ENCODE assay signal across 8 mouse cellular contexts in the genomic region with DNA sequence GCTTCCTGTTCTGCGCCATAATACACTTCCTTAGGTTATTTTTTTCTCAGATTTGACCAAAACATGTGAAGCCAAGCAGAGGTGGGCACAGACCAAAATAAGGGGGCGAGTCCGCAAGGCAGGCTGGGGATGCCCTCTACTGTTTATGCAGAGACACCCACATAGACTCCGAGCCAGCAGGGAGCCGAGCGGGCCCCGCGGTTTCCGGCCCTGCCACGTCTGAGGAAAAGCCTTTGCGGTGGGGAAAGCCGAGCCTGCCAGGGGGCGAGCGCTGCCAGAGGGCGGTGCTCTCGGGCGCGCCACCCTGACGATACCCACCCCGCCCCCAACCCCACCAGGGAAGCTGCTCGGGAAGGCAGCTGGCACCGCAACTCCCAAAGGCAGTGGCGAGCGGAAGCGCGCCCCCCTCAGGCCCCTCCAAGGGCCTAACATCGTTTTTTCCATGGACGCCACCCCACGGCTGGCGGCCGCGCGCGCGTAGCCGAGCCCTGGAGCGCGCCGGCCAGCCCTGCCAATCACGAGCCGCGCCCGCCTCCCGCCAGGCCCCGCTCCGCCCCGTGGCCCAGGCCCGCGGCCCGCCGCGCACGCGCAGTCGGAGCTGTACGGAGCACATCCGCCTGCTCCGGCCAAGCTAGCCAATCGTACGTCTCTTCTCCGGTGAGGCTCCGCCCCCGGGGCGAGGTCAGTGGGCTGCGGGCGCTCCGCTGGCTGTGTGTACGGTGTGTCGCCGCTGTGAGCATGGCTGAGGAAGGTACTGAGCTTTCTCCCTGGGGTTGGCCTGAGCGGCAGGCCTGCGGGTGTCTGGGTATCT. TPM values are rescaled to one million over a fixed set of nuclear protein-coding genes. Genes with fewer than 3 reads are reported as not detected.
DNase-seq lines count a peak whose midpoint lies in the region; ATAC-seq and TF ChIP-seq lines count a peak whose summit lies in the region.

Sfr1 (plus strand) TSS at position 612 of the 811 bp plus-strand sequence.

- H3K4me1 ChIP-seq in E14TG2a.4 (replicated peaks; ENCODE audit: low read depth, low read length): peaks cover 13% of the 10 kb centered on the region
- H3K4me1 ChIP-seq in forebrain, embryonic 12.5 days: peaks cover 15% of the 10 kb centered on the region
- peaks cover 14% of the 10 kb centered on the region for H3K4me1 ChIP-seq in heart, postnatal 0 days (ENCODE audit: control insufficient read depth, insufficient read depth)
- peaks cover 8% of the 10 kb centered on the region for H3K4me1 ChIP-seq in liver, embryonic 16.5 days (ENCODE audit: control insufficient read depth, low read depth, low read length)
- peaks cover 17% of the 10 kb centered on the region for H3K4me1 ChIP-seq in neural tube, embryonic 13.5 days (replicated peaks)
- no peaks in the 10 kb centered on the region; the same call in none of the 2 replicates for H3K4me1 ChIP-seq in testis, adult 2 months (ENCODE audit: control insufficient read depth, insufficient read depth, low read length)

- ATAC-seq in forebrain, embryonic 12.5 days (ENCODE audit: low FRiP score): peak; percentile 97
- ATAC-seq in heart, postnatal 0 days (ENCODE audit: insufficient read depth, low read depth): peak; percentile 95
- ATAC-seq in liver, embryonic 16.5 days (ENCODE audit: low read depth): peak; percentile 97
- ATAC-seq in neural tube, embryonic 13.5 days (ENCODE audit: low read depth): peak; percentile 96

- H3K9me3 ChIP-seq in E14TG2a.4 (ENCODE audit: low read length): 0 out of 2 replicates have a peak, but pooled peaks cover 5% of the 10 kb centered on the region
- H3K9me3 ChIP-seq in forebrain, embryonic 12.5 days: no peaks in the 10 kb centered on the region
- H3K9me3 ChIP-seq in heart, postnatal 0 days (replicated peaks; ENCODE audit: control insufficient read depth, low read length): no peaks in the 10 kb centered on the region
- no peaks in the 10 kb centered on the region for H3K9me3 ChIP-seq in liver, embryonic 16.5 days (replicated peaks; ENCODE audit: control insufficient read depth, low read length)
- no peaks in the 10 kb centered on the region for H3K9me3 ChIP-seq in neural tube, embryonic 13.5 days

- peak within 1 kb of the TSS; percentile 83 for H3K9ac ChIP-seq in forebrain, embryonic 12.5 days
- peak within 1 kb of the TSS; percentile 71 for H3K9ac ChIP-seq in heart, postnatal 0 days (replicated peaks; ENCODE audit: low read depth, low read length)
- peak within 1 kb of the TSS; percentile 79 for H3K9ac ChIP-seq in liver, embryonic 16.5 days (ENCODE audit: low read depth, low read length)
- H3K9ac ChIP-seq in neural tube, embryonic 13.5 days: peak within 1 kb of the TSS; percentile 81

- no peak for TF ChIP-seq CTCF in E14TG2a.4 (conservative IDR thresholded peaks at IDR 0.05; ENCODE audit: low read length)
- peak; percentile 48 for TF ChIP-seq CTCF in heart, postnatal 0 days (IDR thresholded peaks at IDR 0.05; ENCODE audit: low read depth)
- peak; percentile 25; the same call in 1 of the 2 replicates for TF ChIP-seq CTCF in testis, adult 2 months (IDR thresholded peaks at IDR 0.05; ENCODE audit: control insufficient read depth, insufficient read depth, insufficient replicate concordance, low read depth, low read length)

- H3K4me3 ChIP-seq in E14TG2a.4 (replicated peaks; ENCODE audit: low read length): peak within 1 kb of the TSS; percentile 89
- peak within 1 kb of the TSS; percentile 72 for H3K4me3 ChIP-seq in forebrain, embryonic 12.5 days (replicated peaks)
- peak within 1 kb of the TSS; percentile 80 for H3K4me3 ChIP-seq in heart, postnatal 0 days (ENCODE audit: low read depth, low read length)
- H3K4me3 ChIP-seq in liver, embryonic 16.5 days (ENCODE audit: low read depth, low read length): peak within 1 kb of the TSS; percentile 78
- H3K4me3 ChIP-seq in neural tube, embryonic 13.5 days: peak within 1 kb of the TSS; percentile 73
- H3K4me3 ChIP-seq in testis, adult 2 months (ENCODE audit: control insufficient read depth, low read depth, low read length): peak within 1 kb of the TSS; percentile 87

- H3K4me2 ChIP-seq in forebrain, embryonic 12.5 days: peak within 1 kb of the TSS; percentile 73
- peak within 1 kb of the TSS; percentile 71 for H3K4me2 ChIP-seq in heart, postnatal 0 days (ENCODE audit: low read depth, low read length)
- H3K4me2 ChIP-seq in liver, embryonic 16.5 days (ENCODE audit: low read depth, low read length): peak within 1 kb of the TSS; percentile 88
- peak within 1 kb of the TSS; percentile 72 for H3K4me2 ChIP-seq in neural tube, embryonic 13.5 days

- H3K27ac ChIP-seq in forebrain, embryonic 12.5 days: peak within 1 kb of the TSS; percentile 97
- peak within 1 kb of the TSS; percentile 94 for H3K27ac ChIP-seq in heart, postnatal 0 days (ENCODE audit: low read depth)
- peak within 1 kb of the TSS; percentile 90 for H3K27ac ChIP-seq in liver, embryonic 16.5 days (ENCODE audit: low read length)
- H3K27ac ChIP-seq in neural tube, embryonic 13.5 days (replicated peaks): peak within 1 kb of the TSS; percentile 93
- peak within 1 kb of the TSS; percentile 72 for H3K27ac ChIP-seq in testis, adult 2 months (ENCODE audit: control insufficient read depth, insufficient read depth, low read depth, low read length)

- H3K36me3 ChIP-seq in E14TG2a.4 (ENCODE audit: insufficient read depth, low read length): peaks cover 40% of the 10 kb centered on the region
- peaks cover 35% of the 10 kb centered on the region for H3K36me3 ChIP-seq in forebrain, embryonic 12.5 days (replicated peaks)
- peaks cover 35% of the 10 kb centered on the region for H3K36me3 ChIP-seq in heart, postnatal 0 days (replicated peaks; ENCODE audit: control insufficient read depth, insufficient read depth, low read length)
- peaks cover 20% of the 10 kb centered on the region for H3K36me3 ChIP-seq in liver, embryonic 16.5 days (ENCODE audit: control insufficient read depth, insufficient read depth)
- peaks cover 34% of the 10 kb centered on the region for H3K36me3 ChIP-seq in neural tube, embryonic 13.5 days
- H3K36me3 ChIP-seq in testis, adult 2 months (ENCODE audit: control insufficient read depth, insufficient read depth, low read length): peaks cover 2% of the 10 kb centered on the region

- no peaks in the 10 kb centered on the region for H3K27me3 ChIP-seq in E14TG2a.4 (ENCODE audit: insufficient read depth, low read length)
- H3K27me3 ChIP-seq in forebrain, embryonic 12.5 days: no peaks in the 10 kb centered on the region
- no peaks in the 10 kb centered on the region for H3K27me3 ChIP-seq in heart, postnatal 0 days (ENCODE audit: control insufficient read depth, insufficient read depth, low read length)
- no peaks in the 10 kb centered on the region for H3K27me3 ChIP-seq in liver, embryonic 16.5 days (ENCODE audit: control insufficient read depth, insufficient read depth, low read depth, low read length)
- no peaks in the 10 kb centered on the region for H3K27me3 ChIP-seq in neural tube, embryonic 13.5 days
- no peaks in the 10 kb centered on the region for H3K27me3 ChIP-seq in testis, adult 2 months (ENCODE audit: control insufficient read depth, insufficient read depth, low read length)

- TF ChIP-seq POLR2A in testis, adult 2 months (IDR thresholded peaks at IDR 0.05; ENCODE audit: control insufficient read depth, low read depth, low read length): peak; percentile 98

- TF ChIP-seq EP300 in heart, postnatal 0 days (IDR thresholded peaks at IDR 0.05; ENCODE audit: low read depth): peak; percentile 75

- WGBS in forebrain, embryonic 12.5 days: under 1% methylated on average over 69 of the region's 72 CpGs
- WGBS in heart, postnatal 0 days: under 1% methylated on average over 69 of the region's 72 CpGs
- under 1% methylated on average over 68 of the region's 72 CpGs for WGBS in liver, embryonic 16.5 days (ENCODE audit: insufficient replicate concordance)
- under 1% methylated on average over 59 of the region's 72 CpGs for WGBS in neural tube, embryonic 13.5 days

- DNase-seq in c-Kit-positive CD71-positive TER-119-positive erythroid progenitor cells, embryonic 14.5 days (ENCODE audit: low spot score): peak; percentile 92
- DNase-seq in heart, postnatal 0 days (ENCODE audit: low spot score): peak; percentile 96
- peak; percentile 99 to 100 for DNase-seq in kidney, postnatal 4 days

RNA-seq across cellular contexts. Expression of gene Sfr1, which starts in this region (rescaled TPM):
- 297 and 314 TPM in 2 replicates for polyA plus RNA-seq in forebrain, embryonic 12.5 days (2016; fragmentation: Nextera tagmentation; extraction: Ambion mirVana)
- 61.9 and 62.1 TPM in 2 replicates for total RNA-seq in heart, postnatal 0 days (2014; rRNA removed; ENCODE audit: low replicate concordance)
- polyA plus RNA-seq in heart, postnatal 0 days (2015; fragmentation: Nextera tagmentation; extraction: Ambion mirVana): 151 and 175 TPM in 2 replicates
- 50.5 and 62.1 TPM in 2 replicates for polyA plus RNA-seq in liver, embryonic 16.5 days (2015; fragmentation: Nextera tagmentation; extraction: Ambion mirVana)
- 186 and 213 TPM in 2 replicates for polyA plus RNA-seq in neural tube, embryonic 13.5 days (2015; fragmentation: Nextera tagmentation; extraction: Ambion mirVana)
- polyA plus RNA-seq in testis, adult 2 months (2012; rRNA removed): 34.1 and 37.8 TPM in 2 replicates

Comparison
In these comparisons a context has a peak if more than half of its experiments do, and no peak if none do; other contexts are left out.
1. Peak in every context shown above with its lines: DNase-seq, ATAC-seq, H3K4me3 ChIP-seq and H3K27ac ChIP-seq.